Mouse (Mus musculus): ENCODE measurements around the gene Trim47.

Trim47 gene

DNA sequence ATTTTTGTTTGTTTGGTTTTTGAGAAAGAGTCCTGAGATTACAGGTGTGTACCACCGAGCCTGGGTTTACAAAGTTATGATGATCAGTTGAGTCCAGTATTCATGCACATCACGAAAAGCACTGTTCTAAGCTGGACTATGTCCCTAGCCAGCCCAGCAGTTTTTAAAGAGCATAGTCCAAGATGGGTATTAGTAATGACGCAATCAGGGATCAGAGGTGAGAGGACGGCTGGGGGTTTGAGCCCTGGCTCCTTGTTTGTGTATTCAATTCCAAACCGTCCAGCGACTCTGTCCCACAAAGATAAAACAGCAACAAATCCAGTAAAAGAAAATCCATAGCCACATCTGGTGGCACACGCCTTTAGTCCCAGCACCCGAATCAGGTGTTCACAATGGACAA, 38.8 kb downstream of the Trim47 start:
- no peak for DNase-seq (ENCODE audit: low spot score in 2 of 2)

DNA sequence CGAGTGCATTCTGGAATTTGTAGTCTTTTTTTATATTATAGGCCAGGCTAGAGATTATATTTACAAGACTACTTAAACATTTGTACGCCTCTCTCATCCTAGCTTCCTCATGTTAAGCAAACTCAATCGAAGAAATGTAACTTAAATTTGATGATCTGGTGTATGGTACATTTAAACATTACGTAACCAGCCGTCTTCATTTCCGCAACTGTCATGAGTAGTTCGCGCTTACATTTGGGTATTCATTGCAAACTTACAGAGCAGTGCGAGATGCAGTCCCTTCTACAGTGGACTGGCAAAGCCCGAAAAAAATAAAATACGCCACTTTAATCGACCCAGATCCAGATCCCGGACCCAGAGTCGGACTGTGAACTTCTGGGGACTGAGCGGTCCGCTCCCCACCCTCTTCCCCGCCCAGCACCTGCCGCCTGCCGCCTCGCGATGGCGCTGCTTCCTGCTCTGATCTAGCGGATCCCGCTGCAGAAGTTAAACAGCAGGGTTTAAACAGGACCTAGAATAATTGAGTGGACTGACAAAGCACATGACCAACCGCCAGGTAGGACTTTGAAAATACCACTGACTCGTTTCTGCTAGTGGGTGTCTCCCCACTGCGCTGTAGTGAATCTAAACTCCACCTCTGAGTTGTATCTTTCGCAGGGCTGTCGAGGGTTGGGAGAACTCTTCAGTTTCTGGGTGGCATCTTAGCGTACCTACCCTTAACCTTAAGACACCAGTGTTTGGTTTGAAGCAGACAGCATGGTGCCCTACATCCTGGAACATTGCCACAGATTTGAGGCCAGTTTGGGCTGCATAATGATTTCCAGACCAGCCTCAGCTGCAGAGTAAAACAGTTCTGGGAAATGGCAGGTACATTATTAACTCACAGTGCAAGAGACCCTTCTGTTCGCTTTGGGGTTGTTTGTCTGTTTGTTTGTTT, 39.5 kb downstream of the Trim47 start:
- DNase-seq (ENCODE audit: low spot score in 2 of 2), result peak in 1 of 2 experiments; percentile 83

DNA sequence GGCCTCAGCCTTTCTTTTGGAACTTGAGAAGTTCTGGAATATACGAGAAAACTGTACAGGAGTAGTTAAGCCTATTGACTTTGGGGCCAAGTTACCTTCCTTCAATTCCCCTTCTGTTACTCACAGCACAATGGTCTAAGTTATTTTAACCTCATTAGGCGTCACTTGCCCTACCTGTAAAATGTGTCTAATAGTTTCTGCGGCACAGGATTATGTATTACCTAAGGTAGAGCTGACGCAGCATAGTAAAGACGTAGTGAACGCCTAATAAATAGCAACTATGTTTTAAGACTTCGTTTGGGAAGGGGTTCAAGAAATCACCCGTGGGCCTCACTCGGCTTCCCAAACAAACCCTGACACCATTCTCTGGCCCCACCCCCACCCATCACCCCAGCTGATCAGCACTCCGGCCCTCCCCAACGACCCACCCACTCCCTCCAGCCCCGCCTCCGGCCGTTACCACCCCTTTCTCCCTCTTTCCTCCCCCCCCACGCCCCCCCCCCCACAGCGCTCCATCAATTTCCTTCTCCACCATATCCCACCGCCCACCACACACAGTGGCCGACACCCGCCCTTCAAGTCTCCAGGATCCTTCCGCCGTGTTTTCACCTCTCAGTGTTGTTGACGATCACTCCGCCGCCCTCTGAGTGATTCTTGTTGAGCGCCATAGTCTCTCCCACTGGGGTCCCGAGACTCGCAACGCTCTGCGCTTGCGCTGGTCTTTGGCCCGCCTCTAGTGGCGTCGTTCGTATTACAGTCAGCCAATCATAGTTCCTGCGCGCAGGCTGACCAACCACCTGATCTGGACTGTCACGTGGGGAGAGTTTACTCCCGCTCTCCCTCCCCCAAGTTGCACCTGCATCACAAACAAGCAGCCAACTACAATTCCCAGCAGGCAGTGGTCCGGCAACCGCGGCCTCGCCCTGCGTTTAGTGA, 40.5 kb downstream of the Trim47 start, which contains the start of gene Wbp2:
Gene Wbp2 (minus strand): TSS at position 738 of the 936 bp plus-strand sequence.
- DNase-seq (ENCODE audit: low spot score in 2 of 2), result peak; percentile 98 to 99

DNA sequence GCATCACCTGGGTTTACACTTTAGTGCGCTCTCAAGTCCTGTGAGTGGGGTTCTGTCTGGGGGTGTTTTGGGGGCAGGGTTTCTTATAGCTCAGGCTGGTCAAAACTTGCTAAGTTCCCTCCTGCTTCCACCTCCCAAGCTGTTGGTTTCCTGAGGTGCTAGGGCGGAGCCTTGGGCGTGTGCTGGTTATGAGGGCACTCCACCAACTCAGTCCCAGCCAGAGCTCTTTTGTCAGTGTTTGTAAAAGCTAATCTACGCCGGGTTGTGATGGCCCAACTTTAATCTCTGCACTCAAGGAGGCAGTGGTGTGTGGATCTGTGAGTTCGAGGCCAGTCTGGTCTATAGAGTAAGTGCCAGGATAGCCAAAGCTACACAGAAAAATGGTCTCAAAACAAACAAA, 42.8 kb downstream of the Trim47 start:
- DNase-seq (ENCODE audit: low spot score in 2 of 2), result no peak

DNA sequence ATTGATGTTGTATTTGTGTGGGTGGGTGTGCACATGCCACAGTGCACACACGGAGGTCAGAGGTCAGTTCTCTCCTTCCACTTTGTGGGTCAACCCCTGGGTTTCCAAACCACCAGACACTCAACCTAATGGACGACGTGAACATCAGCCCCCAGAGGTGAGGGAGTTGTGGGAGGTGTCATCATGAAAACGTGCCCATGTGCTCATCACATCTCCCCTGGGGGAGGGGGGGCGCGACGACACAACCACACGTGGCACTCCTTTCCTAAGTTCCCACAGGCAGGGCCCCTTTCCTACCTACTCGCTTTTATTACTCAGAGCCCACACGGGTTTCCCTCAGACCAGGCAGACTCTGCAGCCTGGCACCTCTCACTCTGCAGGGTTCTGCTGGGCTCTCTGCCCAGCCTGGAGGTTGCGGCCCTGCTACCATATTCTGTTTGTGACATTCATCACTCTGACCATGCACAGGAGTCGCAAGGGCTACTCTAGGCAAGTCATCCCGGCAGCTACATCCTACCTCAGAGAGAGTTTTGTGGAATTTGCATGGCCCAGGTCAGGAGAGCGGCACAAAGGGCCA, 43.8 kb downstream of the Trim47 start:
- DNase-seq (ENCODE audit: low spot score in 2 of 2), result no peak

DNA sequence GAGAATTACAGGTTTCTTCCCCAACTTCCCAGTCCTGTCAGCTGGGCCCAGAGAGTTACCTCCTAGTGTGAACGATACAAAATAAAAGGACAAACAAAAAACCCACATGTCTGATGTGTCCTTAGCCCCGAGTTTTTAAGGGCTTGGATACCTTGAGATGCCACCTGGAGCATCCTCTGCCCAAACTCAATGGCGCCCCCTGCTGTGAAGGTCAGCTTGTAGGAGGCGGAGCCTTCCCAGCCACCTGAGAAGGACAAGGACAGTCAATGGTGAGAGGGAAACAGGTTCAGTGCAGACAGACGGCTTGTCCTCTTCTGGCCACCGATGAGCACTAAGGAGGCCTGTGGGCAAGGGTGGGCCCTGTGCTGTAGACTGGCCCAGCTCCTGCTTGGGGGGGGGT, 45.9 kb downstream of the Trim47 start:
- no peak for DNase-seq (ENCODE audit: low spot score in 2 of 2)

DNA sequence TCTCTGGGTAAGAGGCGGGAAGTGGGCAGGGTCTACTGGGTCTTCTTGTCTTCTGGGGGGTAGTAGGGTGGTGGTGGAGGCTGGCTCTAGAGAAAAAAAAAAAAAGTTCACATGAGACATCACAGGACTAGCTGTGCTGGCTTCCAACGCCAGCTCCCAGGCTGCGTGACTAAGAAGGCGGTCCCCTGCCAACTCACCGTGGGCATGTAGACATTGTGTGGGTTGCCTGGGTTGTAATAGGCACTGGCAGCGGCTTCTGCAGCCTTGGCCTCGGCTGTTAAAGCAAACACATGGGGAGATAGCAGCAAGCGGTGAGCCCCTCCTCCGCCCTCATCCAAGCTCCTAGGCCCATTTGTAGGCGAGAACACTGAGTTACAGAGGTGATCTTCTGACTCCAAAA, 47.5 kb downstream of the Trim47 start:
- DNase-seq (ENCODE audit: low spot score in 2 of 2), result no peak

DNA sequence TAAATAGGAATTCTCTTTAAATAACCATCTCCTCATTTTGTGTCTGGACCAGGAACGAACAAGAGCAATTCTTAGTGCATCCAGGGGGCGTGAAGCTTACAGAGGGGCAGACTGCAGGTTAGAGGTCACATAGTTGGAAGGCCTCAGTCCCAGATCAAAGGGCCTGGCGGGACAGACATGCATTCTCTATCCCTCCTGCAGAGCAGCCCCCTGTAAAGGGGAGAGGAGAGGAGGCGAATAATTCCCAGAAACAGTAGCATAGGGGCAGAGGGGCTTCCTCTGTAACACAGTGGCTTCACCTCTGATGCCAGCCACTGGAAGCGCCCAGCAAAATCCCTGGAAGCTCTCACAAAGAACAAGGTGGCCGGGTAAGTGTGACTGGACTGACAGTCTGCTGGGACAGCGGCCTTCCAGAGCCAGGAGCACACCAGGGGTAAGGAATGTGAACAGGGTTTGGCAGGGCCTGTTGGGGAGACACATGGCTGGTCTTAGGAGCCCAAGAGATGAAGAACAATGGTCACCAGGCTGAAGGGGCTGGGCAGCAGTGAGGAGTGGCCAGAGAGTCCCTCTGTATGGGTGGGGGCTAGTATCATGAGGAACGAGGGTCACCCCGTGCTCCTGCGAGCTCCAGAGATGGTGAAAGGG, 48.2 kb downstream of the Trim47 start:
- DNase-seq (ENCODE audit: low spot score in 2 of 2), result no peak

DNA sequence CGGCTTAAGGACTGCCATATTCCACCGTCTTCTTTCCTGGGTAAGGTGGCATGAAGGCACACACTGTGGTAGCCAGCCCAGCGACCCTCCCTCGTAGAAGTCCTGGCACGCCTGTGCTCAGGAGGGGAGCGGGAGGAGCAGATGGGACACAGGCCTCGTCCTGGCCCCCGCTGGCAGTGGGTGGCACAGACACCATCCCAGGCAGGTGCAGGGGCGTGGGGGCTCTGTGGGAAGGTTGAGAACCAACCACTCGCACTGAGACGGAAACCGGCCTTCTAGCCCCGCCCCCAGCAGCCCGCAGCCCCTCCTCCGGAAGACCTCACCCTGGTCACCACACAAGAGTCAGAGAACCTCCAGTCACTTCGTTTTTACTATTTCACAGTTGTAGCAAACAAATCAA, 48.8 kb downstream of the Trim47 start:
- no peak for DNase-seq (ENCODE audit: low spot score in 2 of 2)

DNA sequence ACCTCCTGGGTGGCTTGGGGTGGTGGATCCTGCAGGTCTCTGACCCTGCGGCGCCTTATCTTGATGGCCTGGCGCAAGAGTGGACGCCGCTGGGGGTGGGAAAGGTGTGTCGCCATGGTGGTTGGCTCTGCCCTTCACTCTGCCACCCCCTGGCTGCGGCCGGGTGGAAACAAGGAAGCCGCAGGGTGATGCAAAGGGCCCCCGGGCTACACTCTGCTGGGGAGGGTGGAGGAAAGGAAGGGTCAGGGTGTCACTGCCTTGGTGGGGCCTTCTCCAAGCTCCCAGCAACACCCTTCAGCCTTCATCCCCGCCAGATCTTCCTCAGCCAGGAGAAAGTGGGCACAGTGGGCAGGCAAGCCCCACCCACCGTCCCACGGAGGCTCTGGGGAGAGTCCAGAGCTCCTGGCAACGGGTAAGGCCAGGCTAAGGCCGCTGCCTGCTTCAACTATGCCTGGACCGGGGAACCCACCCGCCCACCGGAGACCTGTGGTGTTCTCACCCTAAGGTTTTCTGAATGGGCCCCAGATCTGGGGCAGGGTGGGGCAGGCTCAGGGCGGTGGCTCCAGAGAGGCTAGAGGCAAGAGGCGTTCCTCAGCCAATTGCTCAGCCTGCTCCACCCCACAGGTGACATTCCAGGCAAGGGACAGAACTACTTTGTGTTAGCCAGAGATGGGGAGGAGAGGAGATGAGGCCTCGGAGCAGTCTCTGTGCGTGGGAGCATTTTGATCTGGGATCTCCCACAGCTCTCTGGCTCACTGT, 49.4 kb downstream of the Trim47 start, which contains the start of gene Unc13d:
Gene Unc13d (minus strand): TSS at position 516 of the 759 bp plus-strand sequence.
- no peak for DNase-seq (ENCODE audit: low spot score in 2 of 2)

DNA sequence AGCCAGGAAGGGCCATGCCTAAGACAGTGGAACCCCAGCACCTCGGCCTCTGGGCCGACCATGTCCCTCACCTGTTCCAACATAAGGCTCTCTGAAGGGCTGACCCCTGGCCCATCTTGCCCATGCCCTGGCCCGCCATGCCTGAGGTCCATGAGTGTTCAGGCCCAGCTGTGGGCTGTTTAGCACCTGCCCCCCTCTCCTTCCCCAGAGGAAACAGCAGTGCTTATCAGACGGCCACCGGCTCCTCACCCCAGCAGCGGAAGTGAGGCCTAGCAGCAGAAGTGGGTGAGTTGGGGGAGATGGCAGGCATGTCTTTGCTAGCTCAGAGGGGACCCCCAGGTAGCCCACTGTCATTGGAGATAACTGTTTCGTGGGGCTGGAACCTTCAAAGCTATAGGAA, 50.2 kb downstream of the Trim47 start:
- DNase-seq (ENCODE audit: low spot score in 2 of 2), result no peak

DNA sequence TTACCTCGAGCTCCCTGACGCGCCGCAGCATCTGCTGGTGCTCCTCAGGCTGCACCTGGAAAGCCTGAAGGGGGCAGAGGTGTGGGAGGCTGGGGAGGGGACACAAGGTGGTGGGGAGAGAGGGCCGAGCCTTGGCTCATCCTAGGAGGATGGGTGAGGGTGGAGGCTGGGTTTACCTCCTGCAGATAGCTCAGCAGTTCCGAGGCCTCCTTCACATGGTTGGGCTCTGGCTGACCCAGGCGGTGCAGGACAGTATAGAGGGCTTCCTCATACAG, 50.8 kb downstream of the Trim47 start:
- DNase-seq (ENCODE audit: low spot score in 2 of 2), result no peak

DNA sequence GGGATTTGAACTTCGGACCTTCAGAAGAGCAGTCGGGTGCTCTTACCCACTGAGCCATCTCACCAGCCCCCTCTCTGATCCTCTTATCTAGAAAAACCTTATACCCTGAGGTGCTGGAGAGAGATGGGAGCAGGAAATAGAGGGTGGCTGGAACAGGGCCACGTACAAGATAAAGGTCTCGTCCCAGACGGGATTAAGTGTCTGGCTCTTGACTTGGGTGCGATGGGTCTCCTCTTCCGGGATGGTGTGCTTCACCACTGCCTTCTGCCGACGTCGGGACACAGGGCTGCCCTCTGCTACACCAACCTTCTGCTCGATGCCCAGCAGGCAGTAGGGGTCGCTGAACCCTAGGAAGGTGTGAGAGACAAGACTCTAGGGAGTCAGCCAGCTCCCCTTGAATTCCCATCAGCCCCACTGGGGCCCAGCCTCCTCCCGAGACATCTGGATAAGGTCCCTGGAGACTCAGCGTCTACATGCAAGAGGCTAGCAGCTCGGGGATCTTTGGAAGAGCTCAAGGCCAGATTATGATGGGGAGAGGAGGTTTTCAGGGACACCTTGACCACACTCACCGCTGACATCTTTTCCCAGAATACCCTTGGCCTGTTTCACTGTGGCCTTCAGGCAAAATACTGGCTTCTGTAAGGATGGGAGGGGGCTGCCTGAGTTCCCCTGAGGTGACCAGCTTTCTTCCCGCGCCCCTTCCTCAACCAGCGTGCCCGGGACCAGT, 51.3 kb downstream of the Trim47 start:
- no peak for DNase-seq (ENCODE audit: low spot score in 2 of 2)

DNA sequence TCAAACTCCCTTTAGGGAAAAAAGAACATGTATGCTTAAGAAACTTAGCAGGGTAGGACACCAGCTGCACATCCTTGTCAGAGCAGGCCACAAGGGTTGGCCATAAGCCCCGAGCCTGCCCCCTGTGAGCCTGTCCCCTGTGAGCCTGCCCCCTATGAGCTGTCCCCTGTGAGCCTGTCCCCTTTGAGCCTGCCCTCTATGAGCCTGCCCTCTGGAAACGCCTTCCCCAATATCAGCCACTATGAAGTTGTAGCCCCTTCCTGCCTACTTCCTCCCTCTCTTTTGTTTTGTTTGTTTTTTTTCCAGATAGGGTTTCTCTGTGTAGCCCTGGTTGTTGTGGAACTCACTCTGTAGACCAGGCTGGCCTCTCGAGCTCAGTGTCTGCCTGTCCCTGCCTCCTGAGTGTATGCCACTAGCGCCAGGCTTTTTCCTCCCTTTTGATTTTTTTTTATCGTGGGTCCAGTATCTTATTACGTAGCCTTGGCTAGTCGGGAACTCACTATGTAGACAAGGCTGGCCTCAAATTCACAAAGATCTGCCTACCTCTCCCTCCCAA, 52.5 kb downstream of the Trim47 start:
- no peak for DNase-seq (ENCODE audit: low spot score in 2 of 2)

DNA sequence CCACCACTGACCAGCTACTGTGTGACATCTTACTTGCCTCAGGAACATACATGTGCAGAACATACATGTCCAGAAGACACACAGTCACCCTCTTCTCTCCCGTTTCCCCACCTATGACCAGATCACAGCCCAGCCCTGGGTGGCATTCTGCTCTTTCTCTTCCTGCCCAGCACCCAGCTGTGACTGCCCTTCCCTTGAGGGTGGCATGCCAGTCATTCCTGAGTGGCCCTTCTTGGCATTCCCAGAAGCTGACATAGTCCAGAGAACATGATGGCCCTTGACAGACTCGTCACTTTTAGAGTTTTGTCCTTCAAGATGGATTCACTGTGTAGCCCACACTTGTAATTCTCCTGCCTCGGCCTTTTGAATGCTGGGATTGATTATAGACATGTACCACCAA, 54.4 kb downstream of the Trim47 start:
- DNase-seq (ENCODE audit: low spot score in 2 of 2), result no peak

DNA sequence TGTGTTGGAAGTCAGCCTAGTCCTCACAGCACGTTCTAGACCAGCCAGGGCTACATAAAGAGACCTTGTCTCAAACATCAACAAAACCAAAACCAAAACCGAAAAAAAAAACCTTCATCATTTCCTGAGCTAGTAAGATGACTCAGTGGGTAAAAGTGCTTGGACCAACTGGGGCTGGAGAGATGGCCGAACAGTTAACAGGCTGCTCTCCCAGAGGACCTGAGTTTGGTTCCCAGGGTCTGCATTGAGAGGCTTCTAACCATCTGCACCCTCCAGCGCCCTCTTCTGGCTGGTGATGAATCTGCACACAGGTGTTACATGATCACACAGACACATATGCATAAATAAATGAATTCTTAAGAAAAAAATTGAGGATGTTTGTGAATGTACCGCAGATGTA, 55.5 kb downstream of the Trim47 start:
- no peak for DNase-seq (ENCODE audit: low spot score in 2 of 2)

DNA sequence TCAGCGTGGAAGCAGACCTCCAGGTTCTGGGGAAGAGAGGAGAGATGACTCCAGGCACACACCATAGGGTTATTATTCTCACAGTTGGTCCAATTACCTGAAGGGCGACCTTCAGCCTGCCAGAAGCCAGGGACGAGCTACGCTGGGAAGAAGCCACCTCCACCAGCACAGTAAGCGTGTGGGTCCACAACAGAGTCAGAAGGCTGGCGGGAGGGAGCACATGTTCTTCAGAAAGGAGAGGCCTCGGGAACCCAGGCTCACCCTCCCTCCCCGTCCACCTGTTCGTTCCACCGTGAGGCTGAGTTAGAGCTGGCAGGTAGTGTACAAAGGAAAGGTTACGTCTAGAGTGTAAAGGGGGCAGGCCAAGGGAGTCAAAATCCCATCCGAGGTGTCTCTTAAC, 61.7 kb downstream of the Trim47 start:
- no peak for DNase-seq (ENCODE audit: low spot score in 2 of 2)

DNA sequence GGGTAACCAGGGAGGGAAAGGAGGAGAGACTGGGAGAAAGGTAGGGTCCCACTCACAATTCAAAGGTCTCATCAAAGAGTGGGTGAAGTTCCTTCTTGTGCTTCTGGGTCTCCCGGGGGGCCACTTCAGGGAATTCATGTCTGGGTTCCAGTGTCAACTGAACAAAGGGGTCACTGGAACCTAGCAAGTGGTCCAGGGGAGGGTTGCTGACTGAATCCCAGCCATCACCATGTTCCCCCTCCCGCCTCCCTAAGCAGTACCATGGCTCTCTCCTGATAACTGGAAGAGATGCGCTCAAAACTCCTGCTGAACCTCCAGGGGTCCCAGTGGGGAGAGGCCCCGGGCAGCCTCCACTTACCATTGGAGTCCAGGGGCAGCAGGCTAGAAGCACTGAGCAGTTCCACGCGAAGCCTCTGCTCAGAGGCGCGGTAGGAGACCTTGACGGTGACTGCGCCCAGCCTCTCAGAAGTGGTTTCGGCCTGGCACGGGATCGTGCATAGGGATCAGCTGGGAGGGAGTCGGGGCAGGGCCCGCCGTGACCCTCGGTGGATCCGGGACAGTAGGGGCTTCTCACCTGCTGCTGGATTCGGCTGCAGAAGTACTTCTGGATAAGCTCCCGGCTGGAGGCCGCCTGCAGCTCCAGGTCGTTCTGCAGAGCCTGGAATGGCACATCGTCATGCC, 62.7 kb downstream of the Trim47 start:
- no peak for DNase-seq (ENCODE audit: low spot score in 2 of 2)

DNA sequence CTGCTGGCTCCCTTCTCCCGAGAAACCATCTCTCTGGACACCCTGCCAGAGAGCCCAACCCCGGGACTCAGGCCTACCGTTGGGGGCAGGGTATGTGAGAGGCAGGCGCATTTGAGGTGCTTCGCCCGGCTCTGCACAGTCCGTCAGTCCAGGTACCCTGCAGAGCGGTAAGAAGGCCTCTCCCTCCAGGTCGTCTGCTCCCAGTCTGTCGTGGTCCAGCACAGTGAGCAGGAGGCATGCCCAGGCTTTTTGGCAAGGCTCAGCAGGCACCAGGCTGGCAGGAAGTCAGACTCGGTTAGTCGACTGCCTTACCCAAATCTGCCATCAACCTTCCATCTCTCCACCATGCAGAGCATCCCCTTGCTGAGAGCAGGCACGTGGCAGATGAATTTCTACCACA, 63.4 kb downstream of the Trim47 start:
- peak in 1 of 2 experiments; percentile 16 for DNase-seq (ENCODE audit: low spot score in 2 of 2)

All from frontal cortex, postnatal 10 days (tissue).